Mouse (Mus musculus) megakaryocyte, embryonic 14.5 days (primary cell): ENCODE measurements around the gene Exoc3l4.

Experiments used
- FLI1 ChIP-seq: IDR thresholded peaks from 2 replicates; pipeline ENCODE4 v1.6.1; 2012; ENCODE audit warnings: low read length, inconsistent platforms, mixed read lengths
- GATA1 ChIP-seq: IDR thresholded peaks from 3 replicates; pipeline ENCODE4 v1.6.1; 2012; ENCODE audit warnings: mixed read lengths, low read length, inconsistent platforms, borderline replicate concordance

DNA sequence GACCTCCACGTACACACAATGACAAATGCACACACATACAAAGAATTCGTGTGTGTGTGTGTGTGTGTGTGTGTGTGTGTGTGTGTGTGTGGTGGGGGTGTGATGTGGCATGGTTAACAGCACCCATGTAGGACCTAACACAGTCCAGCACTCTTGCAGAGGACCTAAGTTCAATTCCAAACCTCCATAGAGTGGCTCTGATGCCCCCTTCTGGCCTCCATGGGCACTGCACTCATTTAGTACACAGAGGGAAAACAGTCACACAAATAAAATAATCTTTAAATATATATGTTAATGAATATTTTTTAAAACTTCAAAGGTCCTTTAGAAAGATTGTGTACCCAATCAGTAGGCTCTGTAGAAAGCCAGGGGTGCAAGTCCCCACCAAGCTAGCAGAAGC is 63.1 kb downstream of the Exoc3l4 start:
- TF ChIP-seq GATA1 (no peak), FLI1 (no peak)
